Mouse (Mus musculus): ENCODE results near the gene Rcsd1. TPM values are rescaled to one million over a fixed set of nuclear protein-coding genes. Genes with fewer than 3 reads are reported as not detected.

Gene Rcsd1
- polyA plus RNA-seq (2015; fragmentation: Nextera tagmentation; extraction: Ambion mirVana), result 14.6 and 15.0 TPM in 2 replicates

GRCm38 (mm10) chr1:165709629-165710256 is at the start of gene Rcsd1:
Gene Rcsd1 (minus strand): TSS chr1:165709757.
- WGBS (ENCODE audit: insufficient replicate concordance), result 20% methylated on average over 5 of the region's 5 CpGs
- H3K9ac ChIP-seq (replicated peaks), result peak within 1 kb of the TSS; percentile 83
- H3K4me3 ChIP-seq (ENCODE audit: low read depth, low read length), result peak within 1 kb of the TSS; percentile 77
- TF ChIP-seq CTCF (IDR thresholded peaks at IDR 0.05; ENCODE audit: low read depth), result no peak
- TF ChIP-seq EP300 (IDR thresholded peaks at IDR 0.05; ENCODE audit: low read depth), result peak; percentile 67; the same call in 1 of the 2 replicates
- ATAC-seq, result peak; percentile 74
- DNase-seq, result peak; percentile 48
- H3K27ac ChIP-seq (ENCODE audit: low read depth), result peak within 1 kb of the TSS; percentile 91
- H3K4me2 ChIP-seq (ENCODE audit: low read depth, low read length), result peak within 1 kb of the TSS; percentile 79
- no peaks in the 10 kb centered on the region for H3K9me3 ChIP-seq (ENCODE audit: low read length)
- H3K4me1 ChIP-seq (ENCODE audit: insufficient read depth), result peaks cover 34% of the 10 kb centered on the region
- H3K36me3 ChIP-seq (replicated peaks; ENCODE audit: insufficient read depth, low read length), result no peaks in the 10 kb centered on the region
- H3K27me3 ChIP-seq (ENCODE audit: insufficient read depth, low read length), result peaks cover 4% of the 10 kb centered on the region; the same call in 1 of the 2 replicates

GRCm38 (mm10) chr1:165755194-165755593 is 45.6 kb upstream of the Rcsd1 start:
- Histone ChIP-seq H3K4me2 (ENCODE audit: low read depth, low read length) (no peak overlapping the region), H3K4me1 (ENCODE audit: insufficient read depth) (0 out of 2 replicates have a peak, but pooled peaks cover 3% of the 10 kb centered on the region), H3K36me3 (replicated peaks; ENCODE audit: insufficient read depth, low read length) (no peaks in the 10 kb centered on the region), H3K9ac (replicated peaks) (no peak overlapping the region), H3K9me3 (ENCODE audit: low read length) (no peaks in the 10 kb centered on the region), H3K27me3 (ENCODE audit: insufficient read depth, low read length) (no peaks in the 10 kb centered on the region), H3K27ac (ENCODE audit: low read depth) (no peak overlapping the region), H3K4me3 (ENCODE audit: low read depth, low read length) (no peak overlapping the region)
- ATAC-seq, result no peak
- no peak for DNase-seq
- TF ChIP-seq EP300 (IDR thresholded peaks at IDR 0.05; ENCODE audit: low read depth) (no peak), CTCF (IDR thresholded peaks at IDR 0.05; ENCODE audit: low read depth) (no peak)
- WGBS (ENCODE audit: insufficient replicate concordance), result 51% methylated on average over 4 of the region's 4 CpGs

- H3K27me3 ChIP-seq (ENCODE audit: insufficient read depth, low read length), result no peaks in the 10 kb centered on the region
- TF ChIP-seq CTCF (IDR thresholded peaks at IDR 0.05; ENCODE audit: low read depth), result no peak
- TF ChIP-seq EP300 (IDR thresholded peaks at IDR 0.05; ENCODE audit: low read depth), result no peak
- no peaks in the 10 kb centered on the region for H3K9me3 ChIP-seq (ENCODE audit: low read length)
- H3K4me2 ChIP-seq (ENCODE audit: low read depth, low read length), result no peak overlapping the region
- ATAC-seq (no peak), DNase-seq (no peak)
- no peak overlapping the region for H3K27ac ChIP-seq (ENCODE audit: low read depth)
- H3K4me1 ChIP-seq (ENCODE audit: insufficient read depth), result 0 out of 2 replicates have a peak, but pooled peaks cover 2% of the 10 kb centered on the region
- no peaks in the 10 kb centered on the region for H3K36me3 ChIP-seq (replicated peaks; ENCODE audit: insufficient read depth, low read length)
- 85% methylated on average over 6 of the region's 6 CpGs for WGBS (ENCODE audit: insufficient replicate concordance)
- no peak overlapping the region for H3K9ac ChIP-seq (replicated peaks)
- no peak overlapping the region for H3K4me3 ChIP-seq (ENCODE audit: low read depth, low read length)
Observed at GRCm38 (mm10) chr1:165754205-165754604, 44.6 kb upstream of the Rcsd1 start.

GRCm38 (mm10) chr1:165751838-165752237 is 42.3 kb upstream of the Rcsd1 start:
- Histone ChIP-seq H3K27me3 (ENCODE audit: insufficient read depth, low read length) (no peaks in the 10 kb centered on the region), H3K4me2 (ENCODE audit: low read depth, low read length) (no peak overlapping the region), H3K36me3 (replicated peaks; ENCODE audit: insufficient read depth, low read length) (no peaks in the 10 kb centered on the region), H3K4me1 (ENCODE audit: insufficient read depth) (0 out of 2 replicates have a peak, but pooled peaks cover 2% of the 10 kb centered on the region), H3K4me3 (ENCODE audit: low read depth, low read length) (no peak overlapping the region), H3K9ac (replicated peaks) (no peak overlapping the region), H3K27ac (ENCODE audit: low read depth) (no peak overlapping the region), H3K9me3 (ENCODE audit: low read length) (no peaks in the 10 kb centered on the region)
- DNase-seq, result no peak
- no peak for ATAC-seq
- WGBS (ENCODE audit: insufficient replicate concordance), result 79% methylated on average over 5 of the region's 5 CpGs
- TF ChIP-seq CTCF (IDR thresholded peaks at IDR 0.05; ENCODE audit: low read depth), result no peak
- no peak for TF ChIP-seq EP300 (IDR thresholded peaks at IDR 0.05; ENCODE audit: low read depth)

- DNase-seq (no peak), ATAC-seq (no peak)
- H3K4me2 ChIP-seq (ENCODE audit: low read depth, low read length), result no peak overlapping the region
- no peak overlapping the region for H3K27ac ChIP-seq (ENCODE audit: low read depth)
- TF ChIP-seq CTCF (IDR thresholded peaks at IDR 0.05; ENCODE audit: low read depth) (no peak), EP300 (IDR thresholded peaks at IDR 0.05; ENCODE audit: low read depth) (no peak)
- H3K4me1 ChIP-seq (ENCODE audit: insufficient read depth), result 0 out of 2 replicates have a peak, but pooled peaks cover 2% of the 10 kb centered on the region
- H3K36me3 ChIP-seq (replicated peaks; ENCODE audit: insufficient read depth, low read length), result no peaks in the 10 kb centered on the region
- H3K9ac ChIP-seq (replicated peaks), result no peak overlapping the region
- no peaks in the 10 kb centered on the region for H3K27me3 ChIP-seq (ENCODE audit: insufficient read depth, low read length)
- H3K9me3 ChIP-seq (ENCODE audit: low read length), result no peaks in the 10 kb centered on the region
- H3K4me3 ChIP-seq (ENCODE audit: low read depth, low read length), result no peak overlapping the region
Observed at GRCm38 (mm10) chr1:165751142-165751541, 41.6 kb upstream of the Rcsd1 start.

- ATAC-seq (no peak), DNase-seq (no peak)
- no peak overlapping the region for H3K9ac ChIP-seq (replicated peaks)
- WGBS (ENCODE audit: insufficient replicate concordance), result 46% methylated on average over 11 of the region's 11 CpGs
- no peaks in the 10 kb centered on the region for H3K36me3 ChIP-seq (replicated peaks; ENCODE audit: insufficient read depth, low read length)
- no peaks in the 10 kb centered on the region for H3K9me3 ChIP-seq (ENCODE audit: low read length)
- no peak overlapping the region for H3K4me2 ChIP-seq (ENCODE audit: low read depth, low read length)
- 0 out of 2 replicates have a peak, but pooled peaks cover 2% of the 10 kb centered on the region for H3K4me1 ChIP-seq (ENCODE audit: insufficient read depth)
- H3K27me3 ChIP-seq (ENCODE audit: insufficient read depth, low read length), result no peaks in the 10 kb centered on the region
- no peak overlapping the region for H3K27ac ChIP-seq (ENCODE audit: low read depth)
- H3K4me3 ChIP-seq (ENCODE audit: low read depth, low read length), result no peak overlapping the region
- TF ChIP-seq CTCF (IDR thresholded peaks at IDR 0.05; ENCODE audit: low read depth) (no peak), EP300 (IDR thresholded peaks at IDR 0.05; ENCODE audit: low read depth) (no peak)
Observed at GRCm38 (mm10) chr1:165748053-165748452, 38.5 kb upstream of the Rcsd1 start.

Data from liver, postnatal 0 days (tissue).